Mouse (Mus musculus): ENCODE results near the gene Atp9a. TPM values are rescaled to one million over a fixed set of nuclear protein-coding genes. Genes with fewer than 3 reads are reported as not detected.
A peak's percentile ranks its signal among the peaks of the same experiment; 100 is the strongest.
"Not testable (repeated sequence)": the region's sequence is repeated elsewhere in the genome, so short reads cannot be mapped to it uniquely, and the experiment has no call there.

Gene Atp9a
- polyA plus RNA-seq, 1 experiment from 2014 or later: 3.7 TPM

DNA sequence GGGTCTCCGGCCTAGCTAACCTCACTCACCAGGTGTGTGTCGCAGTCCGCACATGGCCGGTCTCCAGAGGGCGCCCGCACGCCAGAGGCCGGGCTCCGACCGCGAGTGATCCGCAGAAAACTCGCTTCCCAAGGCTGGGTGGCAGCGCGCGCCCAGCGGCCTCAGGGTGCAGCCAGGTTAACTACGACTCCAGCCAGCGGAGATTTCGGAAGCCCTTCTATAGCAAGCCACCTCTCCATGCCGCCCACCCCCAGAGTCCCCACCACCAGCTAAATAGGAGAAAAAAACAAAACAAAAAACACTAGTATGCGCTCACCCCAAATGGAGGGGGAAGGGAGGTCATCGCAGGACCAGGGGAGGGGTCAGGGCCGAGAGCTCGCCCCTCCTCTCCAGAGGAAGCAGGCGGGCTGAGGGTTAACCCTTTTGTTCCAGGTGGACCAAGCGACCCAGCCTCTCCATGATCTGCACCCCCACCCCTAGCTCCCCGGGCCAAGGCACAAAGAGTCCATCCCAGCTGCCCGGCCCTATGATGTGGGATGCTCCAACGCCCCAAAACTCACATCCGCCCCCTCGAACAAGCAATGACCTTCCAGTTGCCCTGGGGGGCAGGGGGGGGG is 23.0 kb upstream of the Atp9a start:
- Histone ChIP-seq H3K27ac (peak overlapping the region; percentile 73), H3K9ac (no peak overlapping the region)
- under 1% methylated on average over 32 of the region's 32 CpGs for WGBS (ENCODE audit: insufficient replicate concordance)

DNA sequence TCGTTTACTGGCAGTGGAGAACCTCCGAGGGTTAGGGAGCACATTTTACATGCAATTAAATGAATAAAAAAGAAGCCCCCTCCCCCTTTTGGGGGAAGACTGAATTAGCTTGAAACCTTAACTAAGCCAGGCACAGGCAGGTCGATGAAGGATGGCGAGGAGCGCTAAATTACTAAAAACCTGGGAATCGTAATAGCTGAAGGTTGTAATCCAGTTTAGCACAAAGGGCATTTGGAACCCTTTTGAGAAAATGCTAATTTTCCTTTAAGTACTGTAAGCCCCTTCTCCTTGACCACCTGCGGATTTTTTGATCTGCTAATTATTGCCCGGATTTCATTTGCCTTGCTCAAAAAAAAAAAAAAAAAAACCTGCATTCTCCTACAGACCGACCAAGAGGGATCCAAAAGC is 22.3 kb upstream of the Atp9a start:
- peaks cover 10% of the 10 kb centered on the region for H3K4me1 ChIP-seq
- H3K4me3 ChIP-seq: peak overlapping the region; percentile 7; the same call in 1 of the 2 replicates
- 29% methylated on average over 9 of the region's 9 CpGs for WGBS (ENCODE audit: insufficient replicate concordance)
- ATAC-seq: no peak
- no peaks in the 10 kb centered on the region for H3K36me3 ChIP-seq
- no peak overlapping the region for H3K27ac ChIP-seq
- H3K9me3 ChIP-seq (replicated peaks): no peaks in the 10 kb centered on the region
- H3K4me2 ChIP-seq: peak overlapping the region; percentile 61
- peaks cover 84% of the 10 kb centered on the region for H3K27me3 ChIP-seq (replicated peaks)
- H3K9ac ChIP-seq: no peak overlapping the region

More for the DNA sequence above, 23.0 kb upstream of the Atp9a start:
- Histone ChIP-seq H3K4me3 (peak overlapping the region; percentile 55), H3K4me2 (peak overlapping the region; percentile 61), H3K36me3 (no peaks in the 10 kb centered on the region), H3K9me3 (replicated peaks) (no peaks in the 10 kb centered on the region), H3K4me1 (peaks cover 10% of the 10 kb centered on the region), H3K27me3 (replicated peaks) (peaks cover 90% of the 10 kb centered on the region)
- ATAC-seq: peak; percentile 61

- no peak for ATAC-seq
- Histone ChIP-seq H3K27me3 (replicated peaks) (peaks cover 77% of the 10 kb centered on the region), H3K9me3 (replicated peaks) (no peaks in the 10 kb centered on the region)
Measured at GRCm38 (mm10) chr2:168763785-168764184, 21.6 kb upstream of the Atp9a start.

DNA sequence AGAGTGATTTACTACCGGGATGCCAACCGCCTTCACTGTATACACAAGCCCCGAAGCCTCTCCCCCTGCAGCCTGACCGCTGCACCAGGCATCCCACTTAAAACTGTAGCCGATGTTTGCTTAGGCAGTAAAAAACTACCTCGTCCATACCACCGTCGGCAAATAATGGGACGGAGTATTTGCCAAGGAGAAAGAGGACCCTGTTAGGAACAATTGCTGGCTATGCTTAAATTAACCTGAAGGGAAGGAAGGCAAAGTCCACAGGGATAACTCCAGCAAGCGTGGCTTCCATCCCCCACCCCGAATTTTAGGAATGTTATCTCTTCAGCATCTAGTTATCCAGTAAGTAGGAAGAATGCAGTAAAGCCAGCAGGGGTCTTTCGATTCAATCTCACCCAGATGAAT is 20.2 kb upstream of the Atp9a start:
- Histone ChIP-seq H3K36me3 (no peaks in the 10 kb centered on the region), H3K9me3 (replicated peaks) (no peaks in the 10 kb centered on the region), H3K4me1 (peaks cover 10% of the 10 kb centered on the region), H3K4me3 (no peak overlapping the region), H3K27me3 (replicated peaks) (peaks cover 63% of the 10 kb centered on the region), H3K9ac (no peak overlapping the region), H3K4me2 (peak overlapping the region; percentile 12), H3K27ac (no peak overlapping the region)
- no peak for ATAC-seq
- 29% methylated on average over 12 of the region's 12 CpGs for WGBS (ENCODE audit: insufficient replicate concordance)

More at GRCm38 (mm10) chr2:168763785-168764184, 21.6 kb upstream of the Atp9a start:
- 29% methylated on average over 7 of the region's 7 CpGs for WGBS (ENCODE audit: insufficient replicate concordance)
- Histone ChIP-seq H3K27ac (no peak overlapping the region), H3K4me1 (peaks cover 10% of the 10 kb centered on the region), H3K36me3 (no peaks in the 10 kb centered on the region), H3K9ac (no peak overlapping the region), H3K4me2 (peak overlapping the region; percentile 61), H3K4me3 (peak overlapping the region; percentile 5; the same call in 1 of the 2 replicates)

DNA sequence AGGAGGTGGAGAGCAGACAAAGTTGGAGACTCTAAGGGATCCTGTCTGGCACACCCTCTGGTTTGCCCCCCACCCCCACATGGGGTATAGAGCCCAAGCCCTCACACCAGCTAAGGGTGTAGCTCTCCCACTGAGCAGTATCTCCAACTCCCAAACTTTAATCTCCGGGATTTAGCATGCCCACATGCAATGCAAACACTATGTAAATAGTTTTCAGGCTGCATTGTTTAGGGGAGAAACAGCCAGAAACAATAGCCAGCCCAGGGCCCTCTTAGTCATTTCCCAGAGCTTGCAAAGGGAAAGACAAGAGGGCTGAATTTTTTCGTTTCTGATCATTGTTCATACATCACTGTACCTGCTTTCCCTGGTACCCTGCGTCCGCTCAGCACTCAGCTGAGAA is 19.7 kb upstream of the Atp9a start:
- 35% methylated on average over 4 of the region's 4 CpGs for WGBS (ENCODE audit: insufficient replicate concordance)
- H3K27me3 ChIP-seq (replicated peaks): peaks cover 59% of the 10 kb centered on the region
- no peak overlapping the region for H3K9ac ChIP-seq
- H3K4me2 ChIP-seq: peak overlapping the region; percentile 12
- ATAC-seq: no peak
- H3K9me3 ChIP-seq (replicated peaks): no peaks in the 10 kb centered on the region
- H3K4me1 ChIP-seq: peaks cover 9% of the 10 kb centered on the region
- H3K4me3 ChIP-seq: no peak overlapping the region
- H3K27ac ChIP-seq: no peak overlapping the region
- H3K36me3 ChIP-seq: no peaks in the 10 kb centered on the region

- WGBS (ENCODE audit: insufficient replicate concordance): 63% methylated on average over 9 of the region's 9 CpGs
Measured at GRCm38 (mm10) chr2:168761141-168761540, 18.9 kb upstream of the Atp9a start.

GRCm38 (mm10) chr2:168744406-168744805 is 2.2 kb upstream of the Atp9a start:
- ATAC-seq; H3K9ac ChIP-seq; H3K4me1 ChIP-seq; H3K36me3 ChIP-seq; H3K27ac ChIP-seq; H3K4me2 ChIP-seq; H3K9me3 ChIP-seq (replicated peaks); H3K4me3 ChIP-seq: not testable (repeated sequence)
- 74% methylated on average over 10 of the region's 10 CpGs for WGBS (ENCODE audit: insufficient replicate concordance)
- peaks cover 26% of the 10 kb centered on the region for H3K27me3 ChIP-seq (replicated peaks)

More at GRCm38 (mm10) chr2:168761141-168761540, 18.9 kb upstream of the Atp9a start:
- no peaks in the 10 kb centered on the region for H3K9me3 ChIP-seq (replicated peaks)
- ATAC-seq: no peak
- no peak overlapping the region for H3K4me2 ChIP-seq
- no peak overlapping the region for H3K9ac ChIP-seq
- H3K27ac ChIP-seq: no peak overlapping the region
- peaks cover 51% of the 10 kb centered on the region for H3K27me3 ChIP-seq (replicated peaks)
- H3K4me1 ChIP-seq: peaks cover under 1% of the 10 kb centered on the region; the same call in 1 of the 2 replicates
- no peak overlapping the region for H3K4me3 ChIP-seq
- H3K36me3 ChIP-seq: 0 out of 2 replicates have a peak, but pooled peaks cover 4% of the 10 kb centered on the region

DNA sequence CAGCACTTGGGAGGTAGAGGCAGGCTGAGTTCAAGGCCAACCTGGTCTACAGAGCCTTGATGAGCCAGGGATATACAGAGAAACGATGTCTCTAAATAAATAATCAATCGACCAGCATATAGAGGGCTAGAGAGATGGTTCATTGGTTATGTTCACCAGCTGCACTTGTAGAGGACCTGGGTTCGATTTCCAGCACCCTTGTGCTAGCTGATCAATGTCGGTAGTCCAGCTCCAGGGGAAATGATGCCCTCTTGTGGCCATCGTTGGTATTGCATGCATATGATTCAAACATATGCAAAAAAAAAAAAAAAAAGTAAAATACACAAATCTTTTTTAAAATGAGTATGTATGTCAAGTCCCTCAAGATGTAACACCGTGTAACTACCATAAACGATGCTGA is 440 bp upstream of the Atp9a start:
- Histone ChIP-seq H3K4me3 (no peak overlapping the region), H3K27ac (no peak overlapping the region), H3K4me1 (peaks cover 4% of the 10 kb centered on the region; the same call in 1 of the 2 replicates), H3K36me3 (no peaks in the 10 kb centered on the region), H3K9me3 (replicated peaks) (no peaks in the 10 kb centered on the region), H3K4me2 (no peak overlapping the region), H3K9ac (no peak overlapping the region), H3K27me3 (replicated peaks) (peaks cover 26% of the 10 kb centered on the region)
- no peak for ATAC-seq
- 15% methylated on average over 7 of the region's 7 CpGs for WGBS (ENCODE audit: insufficient replicate concordance)

DNA sequence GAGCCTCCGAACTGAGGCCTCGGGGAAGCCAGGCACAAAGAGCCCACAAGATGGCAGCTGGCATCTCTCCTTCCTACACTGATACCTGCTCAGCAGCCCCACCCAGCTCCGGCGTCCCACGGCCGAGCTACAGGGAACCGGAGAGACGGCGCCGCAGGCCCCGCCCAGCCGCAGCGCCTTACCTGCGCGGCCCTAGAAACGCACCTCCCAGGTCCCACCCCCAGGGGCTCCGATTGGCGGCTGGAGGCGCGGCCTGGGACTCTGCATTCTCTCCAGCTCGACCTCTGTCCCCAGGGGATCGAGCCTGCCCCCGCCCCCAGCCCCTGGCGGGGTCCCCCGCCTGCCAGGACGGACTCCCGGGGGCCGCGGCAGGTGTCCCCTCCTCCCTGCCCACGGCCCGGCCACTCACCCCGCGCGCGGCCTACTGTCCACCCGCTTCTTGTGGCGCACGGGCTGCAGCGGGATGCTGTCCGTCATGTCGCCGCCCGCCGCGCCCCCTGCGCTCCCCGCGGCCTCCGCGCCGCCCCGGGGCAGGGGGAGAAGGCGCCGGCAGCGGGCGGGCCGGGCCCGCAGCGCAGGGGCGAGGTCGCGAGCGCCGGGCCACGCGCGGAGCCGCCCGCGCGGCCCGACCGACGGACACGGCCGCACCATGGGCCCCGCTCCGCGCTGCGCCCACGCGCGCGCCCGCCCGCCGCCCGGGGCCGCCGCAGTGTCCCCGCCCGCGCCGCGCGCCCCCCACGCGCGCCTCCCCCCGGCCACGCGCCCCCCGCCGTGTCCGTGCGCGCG is 743 bp downstream of the Atp9a start:
- peak; percentile 68 for ATAC-seq
- Histone ChIP-seq H3K9ac (peak overlapping the region; percentile 35), H3K4me2 (peak overlapping the region; percentile 78), H3K4me3 (peak overlapping the region; percentile 62), H3K36me3 (no peaks in the 10 kb centered on the region), H3K9me3 (replicated peaks) (no peaks in the 10 kb centered on the region), H3K27me3 (replicated peaks) (peaks cover 26% of the 10 kb centered on the region), H3K4me1 (peaks cover 4% of the 10 kb centered on the region; the same call in 1 of the 2 replicates), H3K27ac (no peak overlapping the region)
- WGBS (ENCODE audit: insufficient replicate concordance): under 1% methylated on average over 39 of the region's 108 CpGs

DNA sequence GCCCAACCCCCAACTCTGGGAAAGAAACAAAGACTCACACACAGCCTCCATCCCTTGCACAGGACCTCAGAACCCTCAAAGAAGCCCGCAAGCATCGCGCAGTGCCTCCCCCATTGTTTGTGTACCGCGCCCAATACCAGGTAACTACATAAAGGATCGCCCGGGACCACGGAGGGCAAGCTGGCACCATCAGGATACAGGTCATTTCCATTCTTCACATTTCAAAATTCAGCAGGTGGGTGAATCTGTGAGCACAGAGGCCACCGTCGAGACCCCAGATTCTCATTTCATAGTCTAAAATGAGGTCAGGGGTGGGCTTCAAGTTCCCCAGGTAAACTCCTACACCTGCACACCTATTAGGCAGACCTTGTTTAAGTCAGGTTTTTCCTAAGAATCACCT is 1.7 kb downstream of the Atp9a start:
- Histone ChIP-seq H3K4me2 (peak overlapping the region; percentile 78; the same call in 1 of the 2 replicates), H3K9ac (no peak overlapping the region), H3K27ac (no peak overlapping the region), H3K4me1 (peaks cover 4% of the 10 kb centered on the region; the same call in 1 of the 2 replicates), H3K9me3 (replicated peaks) (no peaks in the 10 kb centered on the region), H3K4me3 (no peak overlapping the region), H3K36me3 (no peaks in the 10 kb centered on the region), H3K27me3 (replicated peaks) (peaks cover 26% of the 10 kb centered on the region)
- no peak for ATAC-seq
- WGBS (ENCODE audit: insufficient replicate concordance): 71% methylated on average over 10 of the region's 10 CpGs

DNA sequence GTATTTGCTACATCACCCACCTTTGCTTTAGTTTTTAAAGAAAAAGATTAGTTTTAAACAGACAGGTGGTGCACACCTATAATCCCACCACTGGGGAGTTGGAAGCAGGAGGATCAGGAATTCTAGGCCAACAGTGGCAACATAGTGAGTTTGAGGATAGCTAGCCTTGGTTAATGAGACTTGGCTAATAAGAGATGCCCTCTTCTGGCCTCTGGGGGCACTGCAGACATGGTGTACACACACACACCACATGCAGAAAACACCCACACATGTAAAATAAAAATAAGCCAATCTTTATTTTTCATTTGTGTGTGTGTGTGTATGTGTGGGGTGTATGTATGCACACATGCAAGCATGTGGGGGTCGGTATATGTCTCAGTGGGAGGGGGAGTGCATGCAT is 3.4 kb downstream of the Atp9a start:
- Histone ChIP-seq H3K9me3 (replicated peaks) (no peaks in the 10 kb centered on the region), H3K9ac (no peak overlapping the region), H3K36me3 (no peaks in the 10 kb centered on the region), H3K27ac (no peak overlapping the region), H3K27me3 (replicated peaks) (peaks cover 26% of the 10 kb centered on the region), H3K4me1 (peaks cover 4% of the 10 kb centered on the region; the same call in 1 of the 2 replicates), H3K4me2 (no peak overlapping the region), H3K4me3 (no peak overlapping the region)
- no peak for ATAC-seq
- WGBS (ENCODE audit: insufficient replicate concordance): 74% methylated on average over 1 of the region's 1 CpGs

GRCm38 (mm10) chr2:168737878-168738277 is 4.3 kb downstream of the Atp9a start:
- ATAC-seq: no peak
- WGBS (ENCODE audit: insufficient replicate concordance): 81% methylated on average over 10 of the region's 10 CpGs

More at GRCm38 (mm10) chr2:168737878-168738277, 4.3 kb downstream of the Atp9a start:
- Histone ChIP-seq H3K27ac (no peak overlapping the region), H3K9me3 (replicated peaks) (no peaks in the 10 kb centered on the region), H3K4me1 (peaks cover 4% of the 10 kb centered on the region; the same call in 1 of the 2 replicates), H3K9ac (no peak overlapping the region), H3K27me3 (replicated peaks) (peaks cover 26% of the 10 kb centered on the region), H3K4me2 (no peak overlapping the region), H3K36me3 (no peaks in the 10 kb centered on the region), H3K4me3 (no peak overlapping the region)
